Mouse (Mus musculus): ENCODE measurements around the gene Tmem232. TPM values are rescaled to one million over a fixed set of nuclear protein-coding genes. Genes with fewer than 3 reads are reported as not detected.
A peak's percentile ranks its signal among the peaks of the same experiment; 100 is the strongest.
"Not testable (repeated sequence)": the region's sequence is repeated elsewhere in the genome, so short reads cannot be mapped to it uniquely, and the experiment has no call there.

Gene Tmem232
- total and polyA plus RNA-seq, 2 experiments, result not detected

GRCm38 (mm10) chr17:65299946-65300345 is 240.6 kb downstream of the Tmem232 start:
- no peak overlapping the region for H3K4me3 ChIP-seq (ENCODE audit: insufficient read depth, low read depth, low read length)
- TF ChIP-seq POLR2A (IDR thresholded peaks at IDR 0.05; ENCODE audit: extremely low read depth, insufficient read depth, low read length) (no peak), CTCF (IDR thresholded peaks at IDR 0.05; ENCODE audit: low read depth, low read length) (no peak)
- H3K4me1 ChIP-seq (ENCODE audit: control insufficient read depth, insufficient read depth, low read length), result no peaks in the 10 kb centered on the region
- no peaks in the 10 kb centered on the region for H3K36me3 ChIP-seq (ENCODE audit: control insufficient read depth, insufficient read depth, low read length)
- no peaks in the 10 kb centered on the region for H3K27me3 ChIP-seq (ENCODE audit: control insufficient read depth, insufficient read depth, low read length)
- H3K79me2 ChIP-seq (ENCODE audit: control insufficient read depth, insufficient read depth, low read length), result no peaks in the 10 kb centered on the region
- no peak for DNase-seq (ENCODE audit: extremely low read depth, low read depth, low spot score)
- no peak overlapping the region for H3K27ac ChIP-seq (replicated peaks; ENCODE audit: insufficient read depth, low read depth, low read length)
- no peak overlapping the region for H3K9ac ChIP-seq (ENCODE audit: low read depth, low read length)

GRCm38 (mm10) chr17:65297831-65298230 is 242.8 kb downstream of the Tmem232 start:
- H3K27ac ChIP-seq (replicated peaks; ENCODE audit: insufficient read depth, low read depth, low read length), result no peak overlapping the region
- 86% methylated on average over 5 of the region's 5 CpGs for WGBS
- H3K4me1 ChIP-seq (ENCODE audit: control insufficient read depth, insufficient read depth, low read length), result no peaks in the 10 kb centered on the region
- H3K27me3 ChIP-seq (ENCODE audit: control insufficient read depth, insufficient read depth, low read length), result no peaks in the 10 kb centered on the region
- no peaks in the 10 kb centered on the region for H3K36me3 ChIP-seq (ENCODE audit: control insufficient read depth, insufficient read depth, low read length)
- TF ChIP-seq CTCF (IDR thresholded peaks at IDR 0.05; ENCODE audit: low read depth, low read length) (no peak), POLR2A (IDR thresholded peaks at IDR 0.05; ENCODE audit: extremely low read depth, insufficient read depth, low read length) (no peak)
- no peaks in the 10 kb centered on the region for H3K79me2 ChIP-seq (ENCODE audit: control insufficient read depth, insufficient read depth, low read length)
- no peak overlapping the region for H3K9ac ChIP-seq (ENCODE audit: low read depth, low read length)
- H3K4me3 ChIP-seq (ENCODE audit: insufficient read depth, low read depth, low read length), result no peak overlapping the region
- no peak for DNase-seq (ENCODE audit: extremely low read depth, low read depth, low spot score)

GRCm38 (mm10) chr17:65252160-65252559 is 288.4 kb downstream of the Tmem232 start:
- no peaks in the 10 kb centered on the region for H3K4me1 ChIP-seq (ENCODE audit: control insufficient read depth, insufficient read depth, low read length)
- no peaks in the 10 kb centered on the region for H3K27me3 ChIP-seq (ENCODE audit: control insufficient read depth, insufficient read depth, low read length)
- no peaks in the 10 kb centered on the region for H3K79me2 ChIP-seq (ENCODE audit: control insufficient read depth, insufficient read depth, low read length)
- DNase-seq (ENCODE audit: extremely low read depth, low read depth, low spot score), result peak; percentile 1
- H3K27ac ChIP-seq (replicated peaks; ENCODE audit: insufficient read depth, low read depth, low read length), result no peak overlapping the region
- no peak overlapping the region for H3K9ac ChIP-seq (ENCODE audit: low read depth, low read length)
- 80% methylated on average over 2 of the region's 2 CpGs for WGBS
- no peak overlapping the region for H3K4me3 ChIP-seq (ENCODE audit: insufficient read depth, low read depth, low read length)
- no peaks in the 10 kb centered on the region for H3K36me3 ChIP-seq (ENCODE audit: control insufficient read depth, insufficient read depth, low read length)
- TF ChIP-seq CTCF (IDR thresholded peaks at IDR 0.05; ENCODE audit: low read depth, low read length) (peak; percentile 25; the same call in 1 of the 2 replicates), POLR2A (IDR thresholded peaks at IDR 0.05; ENCODE audit: extremely low read depth, insufficient read depth, low read length) (no peak)

DNA sequence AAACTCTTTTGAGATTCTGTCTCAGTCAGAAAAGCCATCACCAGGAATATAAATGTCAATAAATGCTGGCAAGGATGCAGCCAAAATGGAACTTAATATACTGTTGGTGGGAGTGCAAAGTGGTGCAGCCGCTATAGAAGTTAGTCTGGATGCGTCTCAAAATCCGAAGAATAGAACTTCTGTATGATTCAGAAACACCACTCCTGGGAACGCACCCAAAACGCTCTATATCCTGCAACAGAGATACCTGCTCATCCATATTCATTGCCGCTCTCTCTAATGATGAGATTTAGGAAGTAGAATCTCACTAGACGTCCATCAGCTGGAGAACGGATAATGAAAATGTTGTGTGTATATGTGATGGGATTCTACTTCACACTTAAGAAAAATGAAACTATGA is 290.3 kb downstream of the Tmem232 start:
- Histone ChIP-seq H3K36me3 (ENCODE audit: control insufficient read depth, insufficient read depth, low read length) (no peaks in the 10 kb centered on the region), H3K9ac (ENCODE audit: low read depth, low read length) (no peak overlapping the region), H3K27me3 (ENCODE audit: control insufficient read depth, insufficient read depth, low read length) (no peaks in the 10 kb centered on the region), H3K27ac (replicated peaks; ENCODE audit: insufficient read depth, low read depth, low read length) (no peak overlapping the region), H3K4me3 (ENCODE audit: insufficient read depth, low read depth, low read length) (no peak overlapping the region), H3K4me1 (ENCODE audit: control insufficient read depth, insufficient read depth, low read length) (no peaks in the 10 kb centered on the region), H3K79me2 (ENCODE audit: control insufficient read depth, insufficient read depth, low read length) (no peaks in the 10 kb centered on the region)
- WGBS, result 86% methylated on average over 8 of the region's 8 CpGs
- no peak for DNase-seq (ENCODE audit: extremely low read depth, low read depth, low spot score)
- TF ChIP-seq POLR2A (IDR thresholded peaks at IDR 0.05; ENCODE audit: extremely low read depth, insufficient read depth, low read length) (no peak), CTCF (IDR thresholded peaks at IDR 0.05; ENCODE audit: low read depth, low read length) (no peak)

GRCm38 (mm10) chr17:65243716-65244115 is 296.9 kb downstream of the Tmem232 start:
- TF ChIP-seq CTCF (IDR thresholded peaks at IDR 0.05; ENCODE audit: low read depth, low read length) (no peak), POLR2A (IDR thresholded peaks at IDR 0.05; ENCODE audit: extremely low read depth, insufficient read depth, low read length) (no peak)
- Histone ChIP-seq H3K79me2 (ENCODE audit: control insufficient read depth, insufficient read depth, low read length) (no peaks in the 10 kb centered on the region), H3K27ac (replicated peaks; ENCODE audit: insufficient read depth, low read depth, low read length) (no peak overlapping the region), H3K9ac (ENCODE audit: low read depth, low read length) (no peak overlapping the region), H3K36me3 (ENCODE audit: control insufficient read depth, insufficient read depth, low read length) (no peaks in the 10 kb centered on the region), H3K4me1 (ENCODE audit: control insufficient read depth, insufficient read depth, low read length) (no peaks in the 10 kb centered on the region), H3K4me3 (ENCODE audit: insufficient read depth, low read depth, low read length) (no peak overlapping the region), H3K27me3 (ENCODE audit: control insufficient read depth, insufficient read depth, low read length) (no peaks in the 10 kb centered on the region)
- 85% methylated on average over 5 of the region's 5 CpGs for WGBS
- DNase-seq (ENCODE audit: extremely low read depth, low read depth, low spot score), result no peak

DNA sequence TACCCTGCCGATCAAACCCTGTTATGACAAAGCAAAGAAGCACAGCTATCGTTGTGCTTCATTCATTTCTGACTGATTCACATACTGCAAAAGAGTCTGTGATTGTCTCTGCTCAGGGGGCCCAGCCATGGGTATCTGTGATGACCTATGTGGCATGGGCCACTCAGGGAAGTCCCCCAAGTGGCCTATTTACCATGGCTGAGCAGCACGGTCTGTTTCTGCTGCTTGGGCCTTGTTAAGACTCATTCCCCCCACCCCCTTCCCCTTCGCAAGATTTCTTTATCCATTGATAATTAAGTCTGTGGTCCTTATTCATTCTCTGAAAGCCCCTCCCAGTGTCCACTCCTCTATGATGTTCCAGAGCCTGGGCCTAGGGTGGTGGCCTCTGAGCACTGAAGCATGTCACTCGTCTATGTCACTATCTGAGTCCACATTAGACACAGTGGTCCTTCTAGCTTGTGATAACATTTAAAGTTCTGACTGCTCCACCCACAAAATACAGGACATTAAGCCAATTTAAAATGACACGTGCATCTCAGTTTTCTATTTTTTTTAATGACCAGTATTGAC is 315.1 kb downstream of the Tmem232 start:
- H3K27ac ChIP-seq (replicated peaks; ENCODE audit: insufficient read depth, low read depth, low read length), result no peak overlapping the region
- H3K9ac ChIP-seq (ENCODE audit: low read depth, low read length), result no peak overlapping the region
- TF ChIP-seq CTCF (IDR thresholded peaks at IDR 0.05; ENCODE audit: low read depth, low read length) (no peak), POLR2A (IDR thresholded peaks at IDR 0.05; ENCODE audit: extremely low read depth, insufficient read depth, low read length) (no peak)
- H3K4me1 ChIP-seq (ENCODE audit: control insufficient read depth, insufficient read depth, low read length), result no peaks in the 10 kb centered on the region
- no peaks in the 10 kb centered on the region for H3K36me3 ChIP-seq (ENCODE audit: control insufficient read depth, insufficient read depth, low read length)
- no peak overlapping the region for H3K4me3 ChIP-seq (ENCODE audit: insufficient read depth, low read depth, low read length)
- no peaks in the 10 kb centered on the region for H3K27me3 ChIP-seq (ENCODE audit: control insufficient read depth, insufficient read depth, low read length)
- DNase-seq (ENCODE audit: extremely low read depth, low read depth, low spot score), result no peak
- 75% methylated on average over 6 of the region's 6 CpGs for WGBS
- H3K79me2 ChIP-seq (ENCODE audit: control insufficient read depth, insufficient read depth, low read length), result no peaks in the 10 kb centered on the region

DNA sequence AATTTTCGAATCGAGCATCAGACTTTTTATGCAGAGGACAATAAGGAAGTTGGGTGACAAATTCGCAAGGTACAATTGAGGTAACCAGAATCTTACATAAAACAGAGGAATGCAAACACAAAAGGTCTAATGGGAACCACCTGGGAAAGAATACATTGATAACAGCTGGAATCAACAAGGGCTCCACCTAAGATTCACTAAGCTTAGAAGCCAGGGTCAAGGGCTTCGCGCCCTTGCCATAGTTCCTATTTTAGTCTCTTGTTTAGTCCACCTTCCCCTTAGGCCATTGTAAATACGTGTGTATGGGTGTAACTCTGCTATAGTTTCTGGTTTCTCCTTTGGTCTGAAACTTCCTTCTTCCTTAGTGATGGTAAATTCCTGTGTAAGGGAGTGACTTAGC is 318.9 kb downstream of the Tmem232 start:
- not testable (repeated sequence) for H3K27me3 ChIP-seq (ENCODE audit: control insufficient read depth, insufficient read depth, low read length); H3K27ac ChIP-seq (replicated peaks; ENCODE audit: insufficient read depth, low read depth, low read length); H3K9ac ChIP-seq (ENCODE audit: low read depth, low read length); DNase-seq (ENCODE audit: extremely low read depth, low read depth, low spot score); H3K4me1 ChIP-seq (ENCODE audit: control insufficient read depth, insufficient read depth, low read length); H3K4me3 ChIP-seq (ENCODE audit: insufficient read depth, low read depth, low read length); H3K79me2 ChIP-seq (ENCODE audit: control insufficient read depth, insufficient read depth, low read length); H3K36me3 ChIP-seq (ENCODE audit: control insufficient read depth, insufficient read depth, low read length)
- 86% methylated on average over 6 of the region's 6 CpGs for WGBS
